Comparison of ENCODE assay signal across 9 mouse cellular contexts in the genomic region with DNA sequence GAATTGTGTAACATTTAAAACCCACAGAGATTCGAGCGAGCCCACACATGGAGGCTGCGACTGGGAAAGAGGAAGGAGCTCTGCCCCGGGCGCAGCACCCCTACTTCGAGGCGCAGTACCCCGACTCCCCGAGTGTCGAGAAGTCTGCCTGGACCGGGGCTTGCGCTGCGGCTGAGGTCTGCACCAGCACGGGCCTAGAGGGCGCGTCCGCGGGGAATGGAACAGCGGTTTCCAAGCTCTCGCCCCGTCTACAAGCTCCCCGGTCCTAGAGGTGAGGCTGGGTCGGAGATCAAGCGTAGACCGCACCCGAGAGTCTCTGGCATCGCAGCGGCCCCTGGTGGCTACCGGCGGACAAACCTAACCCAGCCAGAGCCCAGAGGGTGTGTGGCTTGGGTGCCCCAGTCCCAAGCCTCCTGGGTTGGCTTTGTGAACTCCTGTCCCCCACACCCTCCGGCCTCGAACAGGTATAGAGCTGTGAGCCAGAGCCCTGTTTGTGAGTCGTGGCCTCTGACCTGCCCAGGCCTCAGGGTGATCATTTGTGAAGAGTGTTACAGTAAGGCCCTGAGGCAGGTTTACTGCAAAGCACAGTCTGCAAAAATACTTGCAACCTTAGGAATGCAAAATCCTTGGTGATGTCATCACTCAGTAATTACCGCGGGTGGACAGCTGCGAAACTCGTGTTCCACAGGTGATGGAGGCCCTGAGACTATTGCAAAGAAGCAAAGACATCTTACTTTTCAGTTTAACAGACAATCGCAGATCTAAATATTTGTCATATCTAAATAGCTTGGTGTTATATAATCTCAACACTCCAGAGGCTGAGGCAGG. TPM values are rescaled to one million over a fixed set of nuclear protein-coding genes. Genes with fewer than 3 reads are reported as not detected.
DNase-seq lines count a peak whose midpoint lies in the region; ATAC-seq and TF ChIP-seq lines count a peak whose summit lies in the region.
"Had no signal": no experiment of that assay in that cellular context is flagged by ENCODE, and none has a peak within 500 bp of the region (broad histone marks: within the 10 kb centered on the region; RNA-seq: fewer than 3 reads in every experiment).

No protein-coding gene starts in this region.

- peak; percentile 21 to 98; a peak in 3 of 4 replicates for TF ChIP-seq CTCF in CH12.LX (conservative IDR thresholded peaks at IDR 0.05 in 1 of 2, IDR thresholded peaks at IDR 0.05 in 1 of 2; ENCODE audit: low read depth in 2 of 2, low read length in 2 of 2)

- H3K4me2 ChIP-seq in CH12.LX (ENCODE audit: insufficient read depth, low read depth, poor library complexity, severe bottlenecking) = peak overlapping the region; percentile 55
- H3K4me2 ChIP-seq in heart, embryonic 16.5 days (ENCODE audit: low read depth, low read length) = peak overlapping the region; percentile 74

- no peak overlapping the region for H3K27ac ChIP-seq in CH12.LX (ENCODE audit: insufficient read depth, low read depth)
- no peak overlapping the region for H3K27ac ChIP-seq in heart, embryonic 16.5 days (ENCODE audit: low read length)

- H3K4me3 ChIP-seq in CH12.LX (replicated peaks in 1 of 3; ENCODE audit: low read depth in 2 of 3, low read length in 2 of 3, poor library complexity in 1 of 3) = peak overlapping the region in 2 of 3 experiments; percentile 7 to 10
- peak overlapping the region; percentile 46 for H3K4me3 ChIP-seq in heart, embryonic 16.5 days (ENCODE audit: low read length)

- WGBS in heart, embryonic 16.5 days = 8% methylated on average over 38 of the region's 38 CpGs

- ATAC-seq in erythroid progenitor cell, adult 5-6 weeks (replicated peaks; ENCODE audit: low FRiP score, poor library complexity, severe bottlenecking) = peak; percentile 54; the same call in 1 of the 2 replicates
- peak; percentile 86 for ATAC-seq in heart, embryonic 16.5 days (replicated peaks; ENCODE audit: extremely low read depth, insufficient read depth, low FRiP score)

- TF ChIP-seq EP300 in CH12.LX (IDR thresholded peaks at IDR 0.05; ENCODE audit: low read length) = no peak

- H3K36me3 ChIP-seq in CH12.LX (replicated peaks in 1 of 2; ENCODE audit: control insufficient read depth in 1 of 2, insufficient read depth in 1 of 2, low read length in 1 of 2) = no peaks in the 10 kb centered on the region
- no peaks in the 10 kb centered on the region for H3K36me3 ChIP-seq in heart, embryonic 16.5 days (ENCODE audit: control insufficient read depth, insufficient read depth)

- in situ Hi-C loops in CH12.LX (cut with MboI; ENCODE audit: low pct_ligation_motif_present, low pct_unique_long_range_greater_than_20kb, low sequenced_read_pairs) = loop anchor here (5.0 kb wide), 1 partner anchor 34 kb away; no protein-coding TSS in a partner anchor

- no peak overlapping the region for H3K9ac ChIP-seq in CH12.LX (ENCODE audit: insufficient read depth, low read depth)
- peak overlapping the region; percentile 69 for H3K9ac ChIP-seq in heart, embryonic 16.5 days (ENCODE audit: low read length)

- dilution Hi-C loops in CH12.LX (cut with MboI; ENCODE audit: extremely low pct_ligation_motif_present, extremely low pct_unique_long_range_greater_than_20kb, low sequenced_read_pairs) = no loop called here

- no peaks in the 10 kb centered on the region for H3K79me2 ChIP-seq in CH12.LX (replicated peaks; ENCODE audit: control insufficient read depth, extremely low read depth, insufficient read depth, poor library complexity, severe bottlenecking)

- H3K4me1 ChIP-seq in CH12.LX (ENCODE audit: control insufficient read depth in 1 of 2, insufficient read depth in 2 of 2) = peaks cover 22 to 42% of the 10 kb centered on the region in 2 experiments
- H3K4me1 ChIP-seq in heart, embryonic 16.5 days (ENCODE audit: control insufficient read depth, insufficient read depth, low read length) = peaks cover 2% of the 10 kb centered on the region; the same call in 1 of the 2 replicates

- TF ChIP-seq RAD21 in CH12.LX (IDR thresholded peaks at IDR 0.05; ENCODE audit: low read depth, low read length) = peak; percentile 97

- TF ChIP-seq POLR2A in CH12.LX (IDR thresholded peaks at IDR 0.05; ENCODE audit: low read depth, low read length) = no peak

- H3K27me3 ChIP-seq in CH12.LX (replicated peaks) = no peaks in the 10 kb centered on the region
- H3K27me3 ChIP-seq in heart, embryonic 16.5 days (ENCODE audit: control insufficient read depth, insufficient read depth, low read length) = peaks cover 5% of the 10 kb centered on the region; the same call in 1 of the 2 replicates

- H3K9me3 ChIP-seq in CH12.LX (replicated peaks; ENCODE audit: low read length) = peaks cover 18% of the 10 kb centered on the region
- peaks cover 8% of the 10 kb centered on the region; the same call in 1 of the 2 replicates for H3K9me3 ChIP-seq in heart, embryonic 16.5 days (replicated peaks; ENCODE audit: control insufficient read depth, low read length)

- peak; percentile 83 for DNase-seq in CH12.LX (ENCODE audit: extremely low read depth)
- DNase-seq in adrenal gland, postnatal 36 days = peak; percentile 77 to 86
- peak; percentile 70 for DNase-seq in kidney, postnatal 14 days
- peak; percentile 69 to 79 for DNase-seq in lung, postnatal 4 days
- DNase-seq in retina, postnatal 7 days (ENCODE audit: low read depth, low spot score) = peak; percentile 43
- peak; percentile 29 to 69 for DNase-seq in urinary bladder, postnatal 4 days (ENCODE audit: low spot score in 2 of 2)

TF ChIP-seq in CH12.LX, 34 proteins besides CTCF, POLR2A, EP300 and RAD21 (continues in another document):
- TF ChIP-seq NRF1 (IDR thresholded peaks at IDR 0.05; ENCODE audit: low read depth, low read length) = peak; percentile 30; the same call in 1 of the 2 replicates
- TF ChIP-seq NELFE (IDR thresholded peaks at IDR 0.05; ENCODE audit: low read depth, low read length) = peak; percentile 50; the same call in 1 of the 2 replicates
- TF ChIP-seq SIN3A (IDR thresholded peaks at IDR 0.05; ENCODE audit: low read length) = peak; percentile 66; the same call in 1 of the 2 replicates
- no peak for TF ChIP-seq CHD1 (IDR thresholded peaks at IDR 0.05; ENCODE audit: low read depth, low read length)
- peak; percentile 68; the same call in 1 of the 2 replicates for TF ChIP-seq MAZ (IDR thresholded peaks at IDR 0.05; ENCODE audit: low read depth, low read length)
- no peak for TF ChIP-seq GABPA (IDR thresholded peaks at IDR 0.05; ENCODE audit: insufficient replicate concordance, low read depth, low read length)
- peak; percentile 88 for TF ChIP-seq UBTF (IDR thresholded peaks at IDR 0.05; ENCODE audit: low read depth, low read length)
- TF ChIP-seq E2F4 (IDR thresholded peaks at IDR 0.05; ENCODE audit: insufficient replicate concordance, low read depth, low read length) = no peak
- TF ChIP-seq ELF1 (IDR thresholded peaks at IDR 0.05; ENCODE audit: low read depth, low read length) = peak; percentile 60
- peak; percentile 40; the same call in 1 of the 2 replicates for TF ChIP-seq HCFC1 (IDR thresholded peaks at IDR 0.05; ENCODE audit: low read depth, low read length)
- TF ChIP-seq USF1 (IDR thresholded peaks at IDR 0.05; ENCODE audit: low read depth, low read length) = no peak
- 0 out of 2 replicates have a peak, but pooled peaks have one; percentile 14 for TF ChIP-seq KAT2A (IDR thresholded peaks at IDR 0.05; ENCODE audit: insufficient replicate concordance, low read length)
- TF ChIP-seq ZC3H11A (IDR thresholded peaks at IDR 0.05; ENCODE audit: low read depth, low read length) = peak; percentile 96
- TF ChIP-seq RCOR1 (conservative IDR thresholded peaks at IDR 0.05; ENCODE audit: low read depth, low read length) = no peak
- peak; percentile 40; the same call in 1 of the 2 replicates for TF ChIP-seq MAX (IDR thresholded peaks at IDR 0.05; ENCODE audit: low read length)
- peak; percentile 82 for TF ChIP-seq MEF2A (IDR thresholded peaks at IDR 0.05; ENCODE audit: borderline replicate concordance, low read depth, low read length)
- 0 out of 2 replicates have a peak, but pooled peaks have one; percentile 23 for TF ChIP-seq MYC (IDR thresholded peaks at IDR 0.05; ENCODE audit: low read depth, low read length)
- TF ChIP-seq USF2 (conservative IDR thresholded peaks at IDR 0.05; ENCODE audit: low read depth, low read length) = no peak
- no peak for TF ChIP-seq PAX5 (IDR thresholded peaks at IDR 0.05; ENCODE audit: low read length)
- no peak for TF ChIP-seq ZKSCAN1 (IDR thresholded peaks at IDR 0.05; ENCODE audit: borderline replicate concordance, low read depth, low read length)
- 0 out of 2 replicates have a peak, but pooled peaks have one; percentile 29 for TF ChIP-seq ETS1 (conservative IDR thresholded peaks at IDR 0.05; ENCODE audit: low read depth, low read length)
- peak; percentile 56 for TF ChIP-seq BHLHE40 (IDR thresholded peaks at IDR 0.05; ENCODE audit: low read depth, low read length)
- no peak for TF ChIP-seq MAFK (IDR thresholded peaks at IDR 0.05; ENCODE audit: insufficient replicate concordance, low read length)
- TF ChIP-seq JUND (conservative IDR thresholded peaks at IDR 0.05; ENCODE audit: low read depth, low read length) = no peak
- no peak for TF ChIP-seq POLR2AphosphoS2 (IDR thresholded peaks at IDR 0.05; ENCODE audit: low read depth, low read length)
- TF ChIP-seq CHD2 (IDR thresholded peaks at IDR 0.05; ENCODE audit: low read length) = no peak
- TF ChIP-seq TBP (conservative IDR thresholded peaks at IDR 0.05; ENCODE audit: low read depth, low read length) = no peak
- peak; percentile 76 for TF ChIP-seq TCF12 (IDR thresholded peaks at IDR 0.05; ENCODE audit: low read depth, low read length)
- TF ChIP-seq SMC3 (IDR thresholded peaks at IDR 0.05; ENCODE audit: low read depth, low read length) = peak; percentile 100
- 0 out of 2 replicates have a peak, but pooled peaks have one; percentile 41 for TF ChIP-seq MXI1 (IDR thresholded peaks at IDR 0.05; ENCODE audit: low read depth, low read length)

RNA-seq across cellular contexts. Expression of gene Batf3, which starts 28.4 kb away (rescaled TPM):
- 38.7 and 50.4 TPM in 2 replicates for total RNA-seq in CH12.LX (2012; rRNA removed)
- total RNA-seq in CH12.LX (2014; rRNA removed) = 33.0 and 44.7 TPM in 2 replicates
- polyA plus RNA-seq in CH12.LX (2012; ENCODE audit: insufficient read length, low read depth) = 42.5 and 48.1 TPM in 2 replicates
- total RNA-seq in adrenal gland, postnatal 36 days (2021) = 1 to 10 TPM; 1.4 to 9.6 TPM
- total RNA-seq in erythroid progenitor cell, adult 5-6 weeks (2015; ENCODE audit: low replicate concordance) = 1.4 TPM in 1 of 2 replicates, not detected in the other
- not detected in 2 replicates for total RNA-seq in erythroid progenitor cell, adult 5-6 weeks (2017; ENCODE audit: low replicate concordance)
- 2.2 and 2.8 TPM in 2 replicates for polyA plus RNA-seq in heart, embryonic 16.5 days (2015; fragmentation: Nextera tagmentation; extraction: Ambion mirVana)

RNA-seq across cellular contexts. Expression of gene Fam71a, which starts 38.6 kb away (rescaled TPM):
- not detected in 2 replicates for total RNA-seq in CH12.LX (2012; rRNA removed)
- total RNA-seq in CH12.LX (2014; rRNA removed) = not detected in 2 replicates
- not detected in 2 replicates for polyA plus RNA-seq in CH12.LX (2012; ENCODE audit: insufficient read length, low read depth)
- not detected for total RNA-seq in adrenal gland, postnatal 36 days (2021)
- total RNA-seq in erythroid progenitor cell, adult 5-6 weeks (2015; ENCODE audit: low replicate concordance) = not detected in 2 replicates
- not detected in 2 replicates for total RNA-seq in erythroid progenitor cell, adult 5-6 weeks (2017; ENCODE audit: low replicate concordance)
- not detected in 2 replicates for polyA plus RNA-seq in heart, embryonic 16.5 days (2015; fragmentation: Nextera tagmentation; extraction: Ambion mirVana)
- total RNA-seq: layer of hippocampus, adult 18-20 months had no signal
